Mouse (Mus musculus): ENCODE results near the gene Fga. TPM values are rescaled to one million over a fixed set of nuclear protein-coding genes. Genes with fewer than 3 reads are reported as not detected.

The Fga gene
- polyA plus RNA-seq, 1 experiment: not detected

DNA sequence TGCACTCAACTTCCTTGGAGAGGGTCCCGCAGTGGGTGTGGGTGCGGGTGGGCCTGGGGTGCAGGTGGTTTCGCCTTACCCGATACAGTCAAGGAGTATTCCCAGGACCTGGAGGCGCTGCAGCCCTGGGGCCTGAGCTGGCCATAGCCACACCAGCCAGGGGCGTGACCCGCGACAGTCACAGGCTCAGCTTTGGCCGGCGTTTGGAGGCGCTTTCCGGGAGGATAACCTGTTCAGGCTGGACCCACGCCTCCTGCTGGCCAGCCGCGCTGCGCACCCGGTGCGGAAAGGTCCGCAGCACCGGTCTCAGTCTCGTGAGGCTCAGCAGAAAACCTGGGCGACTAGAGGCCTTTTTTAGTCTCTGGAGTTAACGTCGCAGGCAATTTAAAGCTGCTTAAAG, 30.5 kb upstream of the Fga start:
- no peak overlapping the region for H3K9ac ChIP-seq (ENCODE audit: low read depth, poor library complexity, severe bottlenecking)
- no peaks in the 10 kb centered on the region for H3K36me3 ChIP-seq (ENCODE audit: control insufficient read depth, insufficient read depth, low read length, poor library complexity, severe bottlenecking)
- H3K27ac ChIP-seq (ENCODE audit: insufficient read depth, low read length): no peak overlapping the region
- no peaks in the 10 kb centered on the region for H3K9me3 ChIP-seq (replicated peaks; ENCODE audit: control insufficient read depth, insufficient read depth, low read length, poor library complexity, severe bottlenecking)
- no peaks in the 10 kb centered on the region for H3K27me3 ChIP-seq (ENCODE audit: control insufficient read depth, insufficient read depth, low read length, poor library complexity, severe bottlenecking)
- TF ChIP-seq EP300 (IDR thresholded peaks at IDR 0.05; ENCODE audit: insufficient read depth, low read depth, low read length) (no peak), CTCF (IDR thresholded peaks at IDR 0.05; ENCODE audit: low read depth, low read length) (peak; percentile 35)
- peak overlapping the region; percentile 35 for H3K4me3 ChIP-seq (ENCODE audit: low read depth, low read length)
- H3K4me1 ChIP-seq (ENCODE audit: control insufficient read depth, insufficient read depth, low read length): peaks cover 3% of the 10 kb centered on the region

DNA sequence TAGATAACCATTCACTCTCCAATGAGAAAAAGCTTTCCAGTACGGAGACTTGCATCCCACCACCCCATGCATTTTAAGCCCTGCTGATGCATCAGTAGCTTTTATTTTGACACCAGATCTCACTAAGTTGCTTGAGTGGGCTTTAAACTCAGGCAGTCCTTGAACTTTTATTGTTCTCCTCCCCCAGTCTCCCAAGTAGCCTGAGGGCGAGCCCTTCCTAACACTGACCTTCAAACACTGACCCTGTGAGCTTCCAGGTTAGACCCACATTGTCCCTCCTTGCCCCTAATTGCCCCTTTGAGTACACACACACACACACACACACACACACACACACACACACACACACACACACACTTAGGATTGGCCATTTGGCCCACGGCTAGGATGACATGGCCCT, 29.2 kb upstream of the Fga start:
- TF ChIP-seq CTCF (IDR thresholded peaks at IDR 0.05; ENCODE audit: low read depth, low read length) (no peak), EP300 (IDR thresholded peaks at IDR 0.05; ENCODE audit: insufficient read depth, low read depth, low read length) (no peak), POLR2A (IDR thresholded peaks at IDR 0.05; ENCODE audit: insufficient read depth, low read length) (no peak)
- Histone ChIP-seq H3K4me3 (ENCODE audit: low read depth, low read length) (no peak overlapping the region), H3K9me3 (replicated peaks; ENCODE audit: control insufficient read depth, insufficient read depth, low read length, poor library complexity, severe bottlenecking) (no peaks in the 10 kb centered on the region), H3K27ac (ENCODE audit: insufficient read depth, low read length) (no peak overlapping the region), H3K9ac (ENCODE audit: low read depth, poor library complexity, severe bottlenecking) (no peak overlapping the region), H3K36me3 (ENCODE audit: control insufficient read depth, insufficient read depth, low read length, poor library complexity, severe bottlenecking) (no peaks in the 10 kb centered on the region), H3K4me1 (ENCODE audit: control insufficient read depth, insufficient read depth, low read length) (peaks cover 3% of the 10 kb centered on the region), H3K27me3 (ENCODE audit: control insufficient read depth, insufficient read depth, low read length, poor library complexity, severe bottlenecking) (no peaks in the 10 kb centered on the region)

DNA sequence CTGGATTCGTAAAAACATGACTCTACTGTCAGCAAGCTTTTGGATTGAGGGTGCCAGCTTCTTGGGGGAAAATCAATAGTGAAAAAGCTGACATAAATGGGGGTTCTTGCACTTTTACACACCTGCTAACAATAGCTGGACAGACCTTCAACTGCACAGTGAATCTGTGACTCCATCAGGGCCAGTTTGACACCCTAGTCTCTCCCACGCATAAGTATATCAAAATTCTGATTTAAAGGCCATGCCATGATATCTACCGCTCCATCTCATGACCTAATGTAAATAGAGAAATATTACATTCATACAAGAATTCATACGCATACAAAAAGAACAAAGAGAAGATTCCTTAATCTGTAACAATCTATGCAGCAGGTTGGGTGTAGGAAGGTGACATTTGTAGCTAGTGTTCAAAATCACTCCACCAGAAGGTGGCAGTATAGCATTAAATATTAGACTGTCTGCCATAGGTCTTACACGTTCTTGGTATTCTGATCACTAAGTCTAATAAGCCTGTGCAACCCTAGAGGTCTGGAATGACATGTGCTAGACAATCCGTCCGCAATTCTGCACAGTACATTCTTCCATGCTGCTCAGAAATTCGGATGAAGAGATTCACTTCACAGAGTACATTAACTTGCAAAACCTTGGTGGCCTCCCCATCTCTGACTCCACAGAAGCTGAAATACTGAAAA, 27.0 kb upstream of the Fga start:
- no peak overlapping the region for H3K9ac ChIP-seq (ENCODE audit: low read depth, poor library complexity, severe bottlenecking)
- TF ChIP-seq CTCF (IDR thresholded peaks at IDR 0.05; ENCODE audit: low read depth, low read length) (peak; percentile 13), POLR2A (IDR thresholded peaks at IDR 0.05; ENCODE audit: insufficient read depth, low read length) (no peak)
- no peaks in the 10 kb centered on the region for H3K36me3 ChIP-seq (ENCODE audit: control insufficient read depth, insufficient read depth, low read length, poor library complexity, severe bottlenecking)

DNA sequence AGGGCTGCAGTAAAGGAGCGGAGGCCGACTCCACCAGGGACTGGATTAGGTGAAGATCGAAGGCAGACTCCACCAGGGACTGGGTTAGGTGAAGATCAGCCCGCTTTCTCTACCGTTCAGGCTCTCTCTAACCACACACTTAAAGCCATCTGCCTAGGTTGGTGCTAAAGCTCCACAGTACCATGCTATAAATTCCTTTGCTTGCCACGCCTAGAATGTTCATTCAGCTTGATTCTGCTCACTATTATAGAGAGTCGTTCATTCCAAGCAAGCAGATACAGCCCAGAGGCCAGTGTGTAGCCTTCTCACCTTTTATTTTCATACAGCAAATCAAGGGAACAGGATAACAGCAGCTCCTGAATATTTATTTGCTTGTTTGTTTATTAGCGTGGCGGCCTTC, 25.9 kb upstream of the Fga start:
- no peak overlapping the region for H3K9ac ChIP-seq (ENCODE audit: low read depth, poor library complexity, severe bottlenecking)
- no peaks in the 10 kb centered on the region for H3K36me3 ChIP-seq (ENCODE audit: control insufficient read depth, insufficient read depth, low read length, poor library complexity, severe bottlenecking)
- no peak overlapping the region for H3K4me3 ChIP-seq (ENCODE audit: low read depth, low read length)
- TF ChIP-seq POLR2A (IDR thresholded peaks at IDR 0.05; ENCODE audit: insufficient read depth, low read length) (no peak), CTCF (IDR thresholded peaks at IDR 0.05; ENCODE audit: low read depth, low read length) (no peak), EP300 (IDR thresholded peaks at IDR 0.05; ENCODE audit: insufficient read depth, low read depth, low read length) (no peak)
- no peaks in the 10 kb centered on the region for H3K9me3 ChIP-seq (replicated peaks; ENCODE audit: control insufficient read depth, insufficient read depth, low read length, poor library complexity, severe bottlenecking)
- H3K4me1 ChIP-seq (ENCODE audit: control insufficient read depth, insufficient read depth, low read length): peaks cover 3% of the 10 kb centered on the region
- H3K27me3 ChIP-seq (ENCODE audit: control insufficient read depth, insufficient read depth, low read length, poor library complexity, severe bottlenecking): no peaks in the 10 kb centered on the region
- H3K27ac ChIP-seq (ENCODE audit: insufficient read depth, low read length): no peak overlapping the region

More for the DNA sequence above, 27.0 kb upstream of the Fga start:
- Histone ChIP-seq H3K27me3 (ENCODE audit: control insufficient read depth, insufficient read depth, low read length, poor library complexity, severe bottlenecking) (no peaks in the 10 kb centered on the region), H3K9me3 (replicated peaks; ENCODE audit: control insufficient read depth, insufficient read depth, low read length, poor library complexity, severe bottlenecking) (no peaks in the 10 kb centered on the region), H3K27ac (ENCODE audit: insufficient read depth, low read length) (no peak overlapping the region), H3K4me3 (ENCODE audit: low read depth, low read length) (no peak overlapping the region), H3K4me1 (ENCODE audit: control insufficient read depth, insufficient read depth, low read length) (peaks cover 3% of the 10 kb centered on the region)

DNA sequence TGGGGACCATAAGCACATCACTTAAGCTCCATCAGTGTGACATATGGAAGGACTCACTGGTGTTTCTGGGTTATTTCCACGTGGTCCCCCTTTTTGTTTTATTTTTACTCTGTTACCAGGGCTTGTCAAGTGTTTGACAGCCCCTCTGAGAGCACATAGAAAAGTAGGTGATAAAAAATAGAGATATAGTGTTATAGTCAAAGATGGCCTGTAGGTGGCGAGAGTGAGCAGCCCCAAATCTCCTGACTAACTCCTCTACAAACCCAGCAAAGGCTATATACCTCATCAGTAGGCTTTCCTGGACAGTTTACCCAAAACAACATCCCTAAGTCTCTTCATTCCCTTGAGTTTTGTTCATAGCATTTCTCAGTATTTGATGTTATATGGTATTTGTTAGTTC, 23.7 kb upstream of the Fga start:
- no peak for TF ChIP-seq EP300 (IDR thresholded peaks at IDR 0.05; ENCODE audit: insufficient read depth, low read depth, low read length)
- no peak for TF ChIP-seq POLR2A (IDR thresholded peaks at IDR 0.05; ENCODE audit: insufficient read depth, low read length)
- TF ChIP-seq CTCF (IDR thresholded peaks at IDR 0.05; ENCODE audit: low read depth, low read length): no peak
- H3K4me3 ChIP-seq (ENCODE audit: low read depth, low read length): no peak overlapping the region
- no peaks in the 10 kb centered on the region for H3K36me3 ChIP-seq (ENCODE audit: control insufficient read depth, insufficient read depth, low read length, poor library complexity, severe bottlenecking)
- H3K27ac ChIP-seq (ENCODE audit: insufficient read depth, low read length): no peak overlapping the region
- no peaks in the 10 kb centered on the region for H3K4me1 ChIP-seq (ENCODE audit: control insufficient read depth, insufficient read depth, low read length)
- no peaks in the 10 kb centered on the region for H3K27me3 ChIP-seq (ENCODE audit: control insufficient read depth, insufficient read depth, low read length, poor library complexity, severe bottlenecking)
- H3K9ac ChIP-seq (ENCODE audit: low read depth, poor library complexity, severe bottlenecking): no peak overlapping the region
- H3K9me3 ChIP-seq (replicated peaks; ENCODE audit: control insufficient read depth, insufficient read depth, low read length, poor library complexity, severe bottlenecking): no peaks in the 10 kb centered on the region

DNA sequence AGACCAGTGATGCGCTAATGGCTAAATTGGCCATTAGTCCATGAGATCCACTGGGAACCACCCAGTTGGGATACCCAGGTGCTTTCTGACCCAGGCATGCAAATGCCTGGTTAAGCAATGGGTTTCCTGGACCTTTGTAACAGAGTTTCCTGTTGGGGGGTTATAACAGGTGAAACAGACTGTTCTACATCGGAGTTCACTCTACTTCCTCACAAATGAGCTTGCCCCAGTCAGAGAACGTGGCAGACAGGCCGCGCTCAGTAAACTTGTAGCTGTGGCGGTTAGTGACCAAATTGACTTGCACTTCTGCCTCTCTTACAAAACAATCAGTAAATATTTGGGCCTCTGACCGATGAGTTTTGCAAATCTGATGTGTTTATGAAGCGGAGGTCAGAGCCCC, 22.8 kb upstream of the Fga start:
- Histone ChIP-seq H3K4me3 (ENCODE audit: low read depth, low read length) (no peak overlapping the region), H3K27me3 (ENCODE audit: control insufficient read depth, insufficient read depth, low read length, poor library complexity, severe bottlenecking) (no peaks in the 10 kb centered on the region), H3K36me3 (ENCODE audit: control insufficient read depth, insufficient read depth, low read length, poor library complexity, severe bottlenecking) (no peaks in the 10 kb centered on the region), H3K9me3 (replicated peaks; ENCODE audit: control insufficient read depth, insufficient read depth, low read length, poor library complexity, severe bottlenecking) (no peaks in the 10 kb centered on the region), H3K27ac (ENCODE audit: insufficient read depth, low read length) (no peak overlapping the region), H3K4me1 (ENCODE audit: control insufficient read depth, insufficient read depth, low read length) (no peaks in the 10 kb centered on the region), H3K9ac (ENCODE audit: low read depth, poor library complexity, severe bottlenecking) (no peak overlapping the region)
- TF ChIP-seq POLR2A (IDR thresholded peaks at IDR 0.05; ENCODE audit: insufficient read depth, low read length): no peak
- TF ChIP-seq EP300 (IDR thresholded peaks at IDR 0.05; ENCODE audit: insufficient read depth, low read depth, low read length): no peak
- TF ChIP-seq CTCF (IDR thresholded peaks at IDR 0.05; ENCODE audit: low read depth, low read length): no peak

Measured in ES-Bruce4 (cell line).